Mouse (Mus musculus): ENCODE results near the gene Fblim1. TPM values are rescaled to one million over a fixed set of nuclear protein-coding genes. Genes with fewer than 3 reads are reported as not detected.

The Fblim1 gene
- polyA plus RNA-seq, 1 experiment, result 8.4 TPM

DNA sequence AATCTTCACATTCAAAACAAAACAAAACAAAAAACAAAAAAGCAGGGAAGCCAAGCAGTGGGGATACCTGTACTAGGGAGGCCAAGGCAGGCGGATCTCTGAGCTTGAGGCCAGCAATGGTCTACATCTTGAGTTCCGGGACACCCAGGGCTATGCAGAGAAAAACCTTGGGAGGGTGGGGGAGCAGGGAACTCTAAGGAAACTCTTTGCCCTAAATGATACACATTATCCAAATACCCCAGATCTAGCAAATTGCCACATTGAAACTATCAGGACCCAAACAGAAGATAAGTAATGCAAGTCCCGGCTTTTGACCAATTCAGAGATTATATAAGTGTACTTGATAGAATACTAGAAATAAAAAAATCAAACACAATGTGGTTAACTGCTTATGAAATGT lies 62.3 kb downstream of the Fblim1 start:
- Histone ChIP-seq H3K36me3 (ENCODE audit: control insufficient read depth, insufficient read depth, low read length) (no peaks in the 10 kb centered on the region), H3K4me1 (ENCODE audit: control insufficient read depth, insufficient read depth, insufficient read length) (no peaks in the 10 kb centered on the region), H3K27me3 (ENCODE audit: control insufficient read depth, insufficient read depth, low read length) (no peaks in the 10 kb centered on the region), H3K27ac (ENCODE audit: insufficient read depth, low read length) (no peak overlapping the region), H3K4me3 (ENCODE audit: extremely low read depth, insufficient read depth, insufficient read length) (no peak overlapping the region)
- 88% methylated on average over 3 of the region's 3 CpGs for WGBS
- DNase-seq (ENCODE audit: low read depth in 1 of 2, low spot score in 2 of 2), result no peak
- TF ChIP-seq POLR2A (IDR thresholded peaks at IDR 0.05; ENCODE audit: low read depth, low read length) (no peak), CTCF (IDR thresholded peaks at IDR 0.05; ENCODE audit: extremely low read depth, insufficient read depth, insufficient read length, insufficient replicate concordance) (no peak)

DNA sequence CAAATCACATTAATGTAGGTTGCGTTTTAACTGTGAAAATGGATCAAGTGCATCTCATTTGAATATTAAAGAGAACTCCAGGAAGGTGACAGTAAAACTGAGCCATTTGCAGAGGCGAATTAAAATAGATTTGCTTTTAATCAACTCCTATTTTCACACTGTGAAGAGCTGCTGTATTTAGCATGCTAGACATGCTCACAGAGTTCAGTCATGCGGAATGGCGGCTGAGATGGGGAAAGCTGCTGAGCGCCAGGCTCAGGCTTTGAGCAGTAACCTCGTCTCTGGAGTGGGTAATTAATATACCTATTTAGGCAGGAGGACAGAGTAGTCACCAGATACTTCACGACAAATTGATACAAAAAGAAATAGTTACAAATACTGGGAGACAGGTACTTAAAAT lies 64.0 kb downstream of the Fblim1 start:
- no peak for DNase-seq (ENCODE audit: low read depth in 1 of 2, low spot score in 2 of 2)
- H3K27me3 ChIP-seq (ENCODE audit: control insufficient read depth, insufficient read depth, low read length), result no peaks in the 10 kb centered on the region
- TF ChIP-seq CTCF (IDR thresholded peaks at IDR 0.05; ENCODE audit: extremely low read depth, insufficient read depth, insufficient read length, insufficient replicate concordance) (no peak), POLR2A (IDR thresholded peaks at IDR 0.05; ENCODE audit: low read depth, low read length) (no peak)
- no peak overlapping the region for H3K4me3 ChIP-seq (ENCODE audit: extremely low read depth, insufficient read depth, insufficient read length)
- no peak overlapping the region for H3K27ac ChIP-seq (ENCODE audit: insufficient read depth, low read length)
- no peaks in the 10 kb centered on the region for H3K4me1 ChIP-seq (ENCODE audit: control insufficient read depth, insufficient read depth, insufficient read length)
- H3K36me3 ChIP-seq (ENCODE audit: control insufficient read depth, insufficient read depth, low read length), result no peaks in the 10 kb centered on the region
- WGBS, result 66% methylated on average over 7 of the region's 7 CpGs

DNA sequence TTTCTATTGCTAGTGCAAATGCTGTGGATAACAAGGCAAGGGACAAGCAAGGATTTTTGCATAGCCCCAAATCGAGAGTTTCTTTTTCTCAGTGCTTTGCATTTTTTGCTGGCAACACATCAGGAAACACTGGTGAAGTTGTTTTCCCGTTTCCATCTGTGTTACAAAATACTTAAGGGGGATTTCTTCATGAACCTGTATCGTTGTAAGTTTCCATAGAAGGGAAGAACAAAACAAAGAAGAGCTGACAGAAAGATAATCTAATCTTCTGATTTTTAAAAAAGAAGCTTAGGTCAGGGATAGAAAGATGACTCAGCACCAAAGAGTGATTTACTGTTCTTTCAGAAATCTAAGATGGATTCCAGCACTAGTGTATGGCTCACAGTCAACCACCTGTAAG lies 65.1 kb downstream of the Fblim1 start:
- Histone ChIP-seq H3K27ac (ENCODE audit: insufficient read depth, low read length) (no peak overlapping the region), H3K4me1 (ENCODE audit: control insufficient read depth, insufficient read depth, insufficient read length) (peaks cover 5% of the 10 kb centered on the region; the same call in 1 of the 2 replicates), H3K36me3 (ENCODE audit: control insufficient read depth, insufficient read depth, low read length) (no peaks in the 10 kb centered on the region), H3K27me3 (ENCODE audit: control insufficient read depth, insufficient read depth, low read length) (0 out of 2 replicates have a peak, but pooled peaks cover 3% of the 10 kb centered on the region), H3K4me3 (ENCODE audit: extremely low read depth, insufficient read depth, insufficient read length) (no peak overlapping the region)
- DNase-seq (ENCODE audit: low read depth in 1 of 2, low spot score in 2 of 2), result no peak
- WGBS, result 48% methylated on average over 3 of the region's 3 CpGs
- TF ChIP-seq POLR2A (IDR thresholded peaks at IDR 0.05; ENCODE audit: low read depth, low read length) (no peak), CTCF (IDR thresholded peaks at IDR 0.05; ENCODE audit: extremely low read depth, insufficient read depth, insufficient read length, insufficient replicate concordance) (no peak)

DNA sequence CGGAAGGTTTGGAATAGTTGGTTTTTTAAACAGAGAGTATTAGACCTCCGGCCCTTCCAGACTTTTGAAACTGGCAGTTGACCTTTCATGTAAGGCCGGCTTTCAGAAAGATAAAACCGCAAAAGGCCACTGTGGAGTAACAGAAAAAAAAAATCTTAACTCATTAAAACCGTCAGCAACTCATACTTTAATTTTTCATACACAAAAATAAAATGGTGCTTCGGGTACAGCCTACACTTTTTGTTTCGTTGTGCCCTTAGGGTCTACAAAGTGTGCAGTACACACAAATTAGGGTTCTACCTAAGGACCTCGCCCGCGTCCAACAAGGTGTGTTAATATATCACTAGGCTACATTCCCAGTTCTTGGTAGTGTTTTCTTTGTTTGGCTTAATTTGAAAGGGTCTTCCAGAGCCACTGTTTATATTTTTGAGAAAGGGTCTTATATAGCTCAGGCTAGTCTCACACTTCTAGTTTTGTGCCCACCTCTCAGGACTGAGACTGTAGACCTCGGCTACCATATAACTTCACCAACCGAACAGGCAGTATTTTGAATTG lies 66.6 kb downstream of the Fblim1 start:
- no peak for TF ChIP-seq POLR2A (IDR thresholded peaks at IDR 0.05; ENCODE audit: low read depth, low read length)
- TF ChIP-seq CTCF (IDR thresholded peaks at IDR 0.05; ENCODE audit: extremely low read depth, insufficient read depth, insufficient read length, insufficient replicate concordance), result no peak
- no peak for DNase-seq (ENCODE audit: low read depth in 1 of 2, low spot score in 2 of 2)
- Histone ChIP-seq H3K36me3 (ENCODE audit: control insufficient read depth, insufficient read depth, low read length) (no peaks in the 10 kb centered on the region), H3K27ac (ENCODE audit: insufficient read depth, low read length) (peak overlapping the region; percentile 100; the same call in 1 of the 2 replicates), H3K4me3 (ENCODE audit: extremely low read depth, insufficient read depth, insufficient read length) (peak overlapping the region; percentile 73; the same call in 1 of the 2 replicates), H3K27me3 (ENCODE audit: control insufficient read depth, insufficient read depth, low read length) (0 out of 2 replicates have a peak, but pooled peaks cover 3% of the 10 kb centered on the region), H3K4me1 (ENCODE audit: control insufficient read depth, insufficient read depth, insufficient read length) (peaks cover 8% of the 10 kb centered on the region)
- 38% methylated on average over 12 of the region's 12 CpGs for WGBS

DNA sequence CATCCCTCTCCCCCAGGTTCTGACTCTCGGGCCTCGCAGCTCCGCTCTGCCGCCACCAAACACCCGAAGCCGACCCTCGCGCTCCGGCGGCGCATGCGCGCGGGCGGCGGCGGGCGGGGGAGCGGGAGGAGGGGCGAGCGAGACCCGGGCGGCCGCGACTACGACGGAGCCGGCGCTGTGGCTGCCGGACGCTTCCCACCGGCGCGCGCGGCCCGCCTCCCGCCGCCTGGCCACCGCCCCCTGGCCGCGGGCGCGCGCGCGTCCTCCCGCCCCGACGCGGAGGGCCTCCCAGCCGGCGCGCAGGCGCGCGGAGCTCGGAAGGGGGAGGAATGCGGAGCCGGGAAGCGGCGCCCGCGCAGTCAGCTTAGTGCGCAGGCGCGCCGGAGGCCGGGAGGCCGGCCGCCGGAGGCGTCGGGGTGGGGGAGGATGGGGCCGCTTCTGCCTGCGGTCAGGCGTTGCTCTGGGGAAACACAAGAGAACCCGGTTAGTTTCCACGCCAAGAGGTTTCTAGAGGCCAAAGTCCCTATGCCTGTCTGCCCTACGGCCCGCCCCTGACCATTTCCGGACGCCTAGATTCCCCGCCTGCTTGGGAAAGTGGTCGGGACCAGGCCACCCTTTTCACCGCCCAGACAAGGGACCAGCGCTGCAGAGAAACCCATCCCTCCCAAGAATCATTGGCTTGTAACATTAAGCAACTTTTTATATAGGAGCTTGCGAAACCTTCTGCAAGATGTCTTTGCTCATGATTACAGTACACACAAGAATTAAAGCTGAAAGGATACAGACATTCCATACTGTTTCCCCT lies 67.3 kb downstream of the Fblim1 start, which contains the start of gene Spen:
TSS of gene Spen (minus strand) at position 190 of the 805 bp plus-strand sequence.
- H3K27ac ChIP-seq (ENCODE audit: insufficient read depth, low read length), result peak within 1 kb of the TSS; percentile 100
- TF ChIP-seq CTCF (IDR thresholded peaks at IDR 0.05; ENCODE audit: extremely low read depth, insufficient read depth, insufficient read length, insufficient replicate concordance) (no peak), POLR2A (IDR thresholded peaks at IDR 0.05; ENCODE audit: low read depth, low read length) (peak; percentile 85)
- H3K4me3 ChIP-seq (ENCODE audit: extremely low read depth, insufficient read depth, insufficient read length), result peak within 1 kb of the TSS; percentile 97
- H3K27me3 ChIP-seq (ENCODE audit: control insufficient read depth, insufficient read depth, low read length), result 0 out of 2 replicates have a peak, but pooled peaks cover 3% of the 10 kb centered on the region
- 2% methylated on average over 85 of the region's 88 CpGs for WGBS
- DNase-seq (ENCODE audit: low read depth in 1 of 2, low spot score in 2 of 2), result peak; percentile 86 to 92
- H3K4me1 ChIP-seq (ENCODE audit: control insufficient read depth, insufficient read depth, insufficient read length), result peaks cover 8% of the 10 kb centered on the region
- H3K36me3 ChIP-seq (ENCODE audit: control insufficient read depth, insufficient read depth, low read length), result no peaks in the 10 kb centered on the region

GRCm38 (mm10) chr4:141537706-141538407 lies 68.0 kb downstream of the Fblim1 start:
- H3K27me3 ChIP-seq (ENCODE audit: control insufficient read depth, insufficient read depth, low read length), result 0 out of 2 replicates have a peak, but pooled peaks cover 3% of the 10 kb centered on the region
- peak overlapping the region; percentile 97 for H3K4me3 ChIP-seq (ENCODE audit: extremely low read depth, insufficient read depth, insufficient read length)
- H3K36me3 ChIP-seq (ENCODE audit: control insufficient read depth, insufficient read depth, low read length), result no peaks in the 10 kb centered on the region
- no peak for TF ChIP-seq CTCF (IDR thresholded peaks at IDR 0.05; ENCODE audit: extremely low read depth, insufficient read depth, insufficient read length, insufficient replicate concordance)
- no peak for TF ChIP-seq POLR2A (IDR thresholded peaks at IDR 0.05; ENCODE audit: low read depth, low read length)
- H3K27ac ChIP-seq (ENCODE audit: insufficient read depth, low read length), result peak overlapping the region; percentile 84
- peaks cover 8% of the 10 kb centered on the region for H3K4me1 ChIP-seq (ENCODE audit: control insufficient read depth, insufficient read depth, insufficient read length)
- 2% methylated on average over 98 of the region's 101 CpGs for WGBS
- peak in 1 of 2 experiments; percentile 54 for DNase-seq (ENCODE audit: low read depth in 1 of 2, low spot score in 2 of 2)

Data from spleen, adult 2 months (tissue).